Mouse (Mus musculus): ENCODE data around the gene Eml4.

The Eml4 gene

DNA sequence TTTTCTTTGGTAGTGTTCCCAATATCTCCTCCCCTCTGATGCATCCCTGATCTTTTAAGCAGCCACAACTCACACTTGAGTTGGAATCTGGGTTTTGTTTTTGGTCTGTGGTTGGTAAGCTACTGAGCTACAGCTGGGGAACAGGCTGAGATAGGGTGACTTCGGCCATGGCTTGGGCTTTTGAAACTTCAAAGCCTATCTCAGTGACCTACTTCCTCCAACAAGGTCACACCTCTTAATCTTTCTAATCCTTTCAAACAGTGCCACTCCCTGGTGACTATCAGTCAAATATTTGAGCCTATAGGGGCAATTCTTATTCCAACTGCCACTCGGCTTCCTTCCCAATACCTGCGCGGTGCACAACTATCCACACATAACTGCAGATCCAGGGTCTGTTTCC lies 149.0 kb downstream of the Eml4 start:
- no peak for DNase-seq (ENCODE audit: low spot score)

DNA sequence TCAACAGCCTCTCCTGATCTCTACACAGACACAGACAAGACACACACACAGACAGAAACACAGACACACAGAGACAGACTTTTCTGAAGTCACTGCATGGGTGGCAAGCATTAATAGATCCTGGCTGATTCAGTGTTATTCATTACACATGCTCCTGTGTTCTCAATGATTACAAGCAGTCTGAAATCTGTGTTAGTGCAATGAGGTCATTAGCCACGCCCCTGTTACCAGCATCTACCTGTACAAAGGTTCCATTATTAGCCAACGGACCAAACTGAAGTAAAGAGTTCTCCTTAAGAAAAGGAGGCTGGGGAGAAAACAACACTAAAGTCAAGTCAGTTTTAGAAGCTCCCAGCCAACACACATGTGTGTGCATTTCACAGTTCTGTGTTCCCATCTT lies 153.0 kb downstream of the Eml4 start:
- DNase-seq (ENCODE audit: low spot score), result no peak

DNA sequence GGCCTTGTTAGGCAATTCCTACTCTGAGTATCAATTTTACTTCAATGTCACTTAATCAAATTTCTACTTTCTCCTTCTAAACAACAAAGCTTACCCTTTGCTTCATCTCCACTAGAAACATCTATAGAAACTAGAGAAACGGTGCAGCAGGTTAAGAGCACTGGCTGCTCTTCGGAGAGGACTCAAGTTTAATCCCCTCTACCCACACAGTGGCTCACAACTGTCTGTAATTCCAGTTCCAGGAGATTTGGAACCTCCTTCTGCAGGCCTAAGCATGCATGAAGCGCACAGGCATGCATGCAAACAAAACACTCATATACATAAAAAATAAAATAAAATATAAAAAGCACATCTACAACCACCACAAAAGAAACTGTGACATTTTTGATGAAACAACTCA lies 161.4 kb downstream of the Eml4 start:
- no peak for DNase-seq (ENCODE audit: low spot score)

DNA sequence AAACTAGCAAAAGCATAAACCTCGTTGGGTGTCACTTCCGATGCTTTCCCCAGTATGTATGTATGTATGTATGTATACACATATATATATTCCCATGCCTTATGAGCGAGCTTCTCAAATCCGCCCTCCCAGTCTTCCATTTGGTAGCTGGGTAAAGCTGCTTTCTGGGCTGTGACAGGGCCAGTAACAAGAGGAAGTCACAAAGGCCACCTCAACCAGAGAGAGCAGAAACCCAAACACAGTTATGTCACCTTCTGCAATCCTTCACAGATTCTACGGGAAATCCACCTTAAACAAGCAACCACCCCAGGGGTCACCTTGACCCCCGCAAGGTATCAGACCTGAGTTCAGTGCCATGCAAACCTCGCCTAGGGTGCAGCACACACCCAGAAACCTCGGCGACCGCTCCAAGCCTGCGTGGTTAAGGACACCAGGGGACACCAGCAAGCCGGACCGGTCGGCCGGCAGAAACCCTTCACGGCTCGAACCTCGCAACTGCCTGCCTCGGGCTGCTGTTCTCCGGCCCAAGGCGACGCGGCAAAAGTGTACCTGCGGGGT lies 163.0 kb downstream of the Eml4 start:
- DNase-seq (ENCODE audit: low spot score), result no peak

DNA sequence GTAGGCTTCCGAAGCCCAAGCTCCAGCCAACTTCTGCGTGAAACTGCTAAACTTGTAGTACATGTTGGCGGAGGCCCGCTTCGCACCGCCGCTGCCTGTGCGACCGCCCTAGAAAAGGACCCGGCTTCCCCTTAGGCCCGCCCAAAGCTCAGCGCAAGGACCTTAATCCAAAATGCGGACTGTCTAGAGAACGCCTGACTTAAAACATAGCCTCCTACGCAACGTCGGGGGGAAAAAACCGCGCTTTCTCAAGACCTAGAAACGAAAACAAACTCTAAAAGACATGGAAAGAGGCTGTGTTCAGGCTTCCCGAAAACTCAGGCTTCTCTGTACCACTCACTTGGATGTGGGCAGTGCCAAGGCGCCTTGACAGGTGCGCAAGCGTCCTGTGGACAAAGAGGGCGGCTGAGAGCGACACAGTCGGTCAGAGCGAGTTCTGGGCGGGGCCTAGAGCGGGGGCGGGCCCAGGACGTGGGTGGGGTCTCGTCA lies 163.5 kb downstream of the Eml4 start:
- DNase-seq (ENCODE audit: low spot score), result peak; percentile 94

DNA sequence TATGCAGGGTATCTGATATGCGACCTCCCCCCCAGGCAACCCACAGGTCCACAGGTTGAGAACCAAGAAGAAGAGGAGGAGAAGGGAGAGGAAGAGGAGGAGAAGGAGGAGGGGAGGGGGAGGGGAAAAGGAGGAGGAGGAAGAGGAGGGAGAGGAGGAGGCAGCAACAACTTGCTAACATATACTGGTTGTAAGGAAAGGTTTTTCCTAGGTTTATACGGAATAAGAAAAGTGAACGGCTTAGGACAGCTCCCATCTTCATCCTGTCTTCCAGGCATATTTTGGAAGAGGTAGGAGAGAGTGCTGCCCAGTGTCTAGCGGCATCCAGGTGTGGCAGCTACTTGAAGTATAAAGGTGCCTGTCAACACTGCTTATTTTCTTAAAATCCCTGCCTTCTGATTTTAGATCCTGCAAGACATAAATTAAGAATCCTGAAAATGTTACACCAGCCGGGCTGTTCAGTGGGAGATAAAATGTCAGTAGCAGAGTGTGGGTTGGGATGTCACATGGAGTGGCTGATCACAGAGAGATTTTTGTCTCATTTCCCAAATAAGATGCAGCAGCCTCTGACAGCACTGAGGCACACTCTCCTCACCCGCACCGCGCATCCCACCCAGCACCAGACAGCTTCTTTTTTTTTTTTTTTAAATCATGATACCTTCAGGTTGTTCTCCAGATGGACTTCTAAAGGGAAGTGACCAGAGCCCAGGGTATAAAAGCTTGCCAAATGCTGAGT lies 166.7 kb downstream of the Eml4 start, which contains the start of gene Cox7a2l:
TSS of gene Cox7a2l (minus strand) at position 51 of the 736 bp plus-strand sequence.
- no peak for DNase-seq (ENCODE audit: low spot score)

DNA sequence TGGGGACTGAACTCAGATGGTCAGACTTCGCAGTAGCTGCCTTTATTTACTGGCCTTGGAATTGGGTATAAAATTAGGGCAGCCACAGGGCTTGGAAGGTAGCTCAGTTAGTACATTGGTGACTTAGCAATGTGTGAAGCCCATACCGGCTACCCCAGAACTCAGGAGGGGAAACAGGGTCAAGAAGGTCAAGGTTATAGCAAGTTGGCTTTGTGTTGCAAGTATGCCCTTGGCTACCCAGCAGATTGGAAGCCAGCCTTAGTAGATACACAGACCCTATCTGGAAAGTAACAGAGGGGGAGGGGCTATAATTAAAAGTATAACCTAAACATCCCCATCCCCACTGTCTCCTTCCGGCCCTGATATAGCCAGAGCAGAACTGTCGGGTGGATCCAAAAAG lies 171.2 kb downstream of the Eml4 start:
- no peak for DNase-seq (ENCODE audit: low spot score)

DNA sequence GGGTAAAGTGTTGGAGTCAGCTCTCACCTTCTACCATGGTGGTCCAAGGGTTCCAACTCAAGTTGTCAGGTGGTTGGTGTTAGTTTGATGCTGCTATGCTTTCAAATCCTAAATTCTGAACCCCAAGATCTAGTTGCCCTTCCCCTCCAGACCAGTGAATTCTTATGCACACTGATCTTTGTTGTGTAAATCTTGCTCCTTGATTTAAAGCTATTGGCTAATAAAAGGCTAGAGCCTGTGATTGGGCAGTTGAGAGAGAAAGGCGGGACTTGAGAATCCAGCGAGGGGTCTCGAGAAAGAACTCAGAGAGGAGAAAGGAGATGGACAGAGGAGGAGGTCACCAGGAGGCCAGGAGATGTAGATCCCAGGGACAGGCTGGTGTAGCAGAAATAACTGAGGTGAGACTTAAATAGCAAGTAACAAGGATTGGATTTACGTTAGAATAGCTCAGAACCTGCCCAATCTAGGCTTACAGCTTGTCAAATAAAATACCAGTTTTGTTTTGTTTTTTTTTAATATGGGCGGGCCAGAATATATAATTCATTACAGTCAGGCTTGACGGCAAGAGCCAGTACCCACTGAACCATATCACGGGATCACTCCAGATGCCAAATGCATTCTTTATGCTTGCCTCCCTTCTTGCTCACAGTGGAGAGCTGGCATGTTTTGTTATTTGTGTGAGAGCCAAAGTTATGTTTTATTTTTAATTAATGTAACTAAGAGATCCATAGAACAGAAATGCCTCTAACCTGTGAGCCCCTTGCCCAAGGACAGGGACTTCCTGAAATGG lies 172.1 kb downstream of the Eml4 start:
- DNase-seq (ENCODE audit: low spot score), result no peak

DNA sequence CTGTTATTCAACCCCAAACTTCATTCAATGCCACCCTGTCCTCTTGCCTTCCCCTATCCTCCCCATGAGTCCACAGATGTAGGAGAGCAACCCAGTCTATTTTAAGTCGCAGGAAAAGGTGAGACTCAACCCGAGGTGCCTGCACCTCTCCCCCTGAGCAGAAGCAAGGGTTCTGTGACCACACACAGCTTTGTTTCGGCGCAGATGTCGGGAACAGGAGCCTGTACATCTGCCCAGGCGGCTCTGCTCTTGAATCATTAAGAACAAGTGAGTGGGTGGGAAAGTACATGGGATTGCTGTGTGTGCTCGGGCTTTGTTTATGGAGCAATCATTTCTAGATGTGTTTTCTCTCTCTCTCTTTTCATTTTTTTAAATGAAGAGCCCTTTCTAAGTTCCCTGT lies 174.0 kb downstream of the Eml4 start:
- DNase-seq (ENCODE audit: low spot score), result no peak

DNA sequence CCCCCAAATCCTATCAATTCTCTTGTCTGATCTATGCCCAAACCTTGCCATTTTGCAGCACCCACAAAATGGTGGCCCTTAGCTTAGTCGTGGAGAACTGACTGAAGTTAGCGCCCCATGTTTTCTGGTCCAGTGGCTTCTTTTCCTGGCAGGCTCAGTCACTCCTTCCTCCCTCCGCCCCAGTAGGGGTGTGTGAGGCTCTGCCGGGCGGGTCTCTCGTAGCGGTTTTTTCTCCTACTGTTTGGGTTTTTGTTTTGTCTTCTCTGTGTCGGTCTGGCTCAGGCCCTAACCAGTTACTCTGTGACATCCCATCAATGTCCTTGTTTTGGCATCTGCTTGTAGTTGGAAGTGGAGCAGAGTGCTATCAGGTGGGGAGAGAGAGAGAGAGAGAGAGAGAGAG lies 174.9 kb downstream of the Eml4 start:
- no peak for DNase-seq (ENCODE audit: low spot score)

DNA sequence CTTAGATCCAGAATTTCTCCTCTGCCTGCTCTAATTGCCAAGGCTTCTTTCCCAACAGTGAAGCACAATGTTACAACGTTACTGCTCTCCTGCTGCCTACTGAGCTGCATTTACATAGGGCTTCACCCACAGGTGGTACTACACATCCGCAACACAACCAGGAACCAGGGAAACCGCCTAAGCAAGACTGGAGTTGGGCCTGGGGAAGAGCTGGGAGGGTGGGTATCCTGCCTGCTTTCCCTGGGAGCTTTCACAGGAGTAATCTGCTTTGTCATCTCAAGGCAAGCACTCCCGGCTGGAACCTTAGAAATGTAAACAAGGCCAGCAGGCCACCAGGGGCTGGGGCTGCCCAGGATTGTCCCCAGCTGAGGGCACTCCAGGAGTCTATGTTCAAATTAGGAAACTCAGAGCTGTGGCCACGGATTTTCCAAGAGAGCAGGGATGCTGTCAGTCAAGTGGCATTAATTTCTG lies 175.4 kb downstream of the Eml4 start:
- peak; percentile 44 for DNase-seq (ENCODE audit: low spot score)

DNA sequence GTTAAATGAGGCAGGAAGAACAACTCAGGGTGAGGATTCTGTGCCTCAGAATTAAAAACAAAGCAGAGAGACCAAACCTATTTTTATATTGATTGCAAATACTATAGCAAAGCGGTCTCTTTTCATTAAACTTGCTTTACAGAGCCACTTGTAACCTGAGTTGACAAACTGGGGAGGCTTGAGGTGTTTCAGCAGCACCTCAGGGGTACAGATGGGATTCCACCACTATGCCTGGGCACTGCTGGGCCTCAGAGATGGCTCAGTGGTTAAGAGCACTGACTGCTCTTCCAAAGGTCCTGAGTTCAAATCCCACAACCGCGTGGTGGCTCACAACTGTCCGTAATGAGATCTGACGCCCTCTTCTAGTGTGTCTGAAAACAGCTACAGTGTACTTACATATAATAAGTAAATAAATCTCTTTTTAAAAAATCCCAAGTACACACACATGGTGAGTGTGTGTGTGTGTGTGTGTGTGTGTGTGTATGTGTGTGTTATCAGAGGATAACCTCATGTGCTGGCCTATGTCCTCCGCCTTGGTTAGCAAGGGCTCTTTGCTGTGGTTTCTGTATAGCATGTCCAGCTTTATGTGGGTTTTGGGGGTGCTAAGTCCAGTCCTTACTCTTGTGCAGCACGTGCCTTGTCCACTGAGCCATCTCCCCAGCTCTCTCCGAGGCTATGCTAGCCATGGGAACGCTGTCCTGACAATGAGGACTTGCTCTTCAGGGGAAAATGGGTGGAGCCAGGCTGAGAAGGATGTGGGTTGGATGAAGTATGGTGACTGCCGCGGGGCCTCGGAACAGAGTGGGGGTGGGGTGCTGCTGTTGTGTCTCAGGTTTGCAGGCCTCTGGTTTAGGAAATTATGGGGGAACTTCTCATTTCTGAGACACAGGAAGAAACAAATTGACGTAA lies 176.1 kb downstream of the Eml4 start:
- DNase-seq (ENCODE audit: low spot score), result peak; percentile 89

DNA sequence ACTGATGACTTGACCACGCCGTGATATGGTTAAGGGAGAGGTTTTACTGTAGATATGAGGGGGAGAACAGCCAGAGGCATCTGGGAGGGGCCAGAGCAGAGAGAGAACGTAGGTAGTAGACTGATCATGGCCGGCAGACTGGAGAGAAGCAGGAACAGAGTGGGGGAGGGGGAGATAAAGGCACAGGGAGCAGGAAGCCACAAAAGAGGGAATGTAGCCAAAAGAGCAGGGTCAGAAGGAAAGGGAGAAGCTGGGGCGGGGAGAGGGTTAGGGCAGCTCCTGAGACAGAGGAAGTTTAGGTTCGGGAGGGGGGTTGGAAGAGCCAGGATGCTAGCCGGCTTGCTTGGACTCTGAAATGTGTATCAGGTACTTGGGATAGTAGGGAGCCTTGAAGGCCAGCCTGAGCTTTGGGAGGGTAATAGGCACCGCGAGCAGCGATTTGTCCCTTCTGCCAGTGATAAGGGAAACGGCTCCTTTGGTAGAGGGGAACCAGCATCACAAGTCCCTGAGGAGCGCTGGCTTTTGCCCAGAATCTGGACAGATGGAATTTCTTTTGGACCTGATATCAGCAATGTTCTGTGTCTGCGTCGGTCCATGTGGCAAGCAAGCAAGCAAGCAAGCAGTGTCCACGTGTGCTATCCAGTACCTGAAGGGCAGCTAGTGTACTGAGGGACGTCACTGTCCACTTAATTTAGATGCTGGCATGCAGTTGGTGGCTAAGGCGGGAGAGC lies 177.1 kb downstream of the Eml4 start:
- peak; percentile 70 for DNase-seq (ENCODE audit: low spot score)

All from embryo, embryonic 10 days (tissue).